In the genomic region with DNA sequence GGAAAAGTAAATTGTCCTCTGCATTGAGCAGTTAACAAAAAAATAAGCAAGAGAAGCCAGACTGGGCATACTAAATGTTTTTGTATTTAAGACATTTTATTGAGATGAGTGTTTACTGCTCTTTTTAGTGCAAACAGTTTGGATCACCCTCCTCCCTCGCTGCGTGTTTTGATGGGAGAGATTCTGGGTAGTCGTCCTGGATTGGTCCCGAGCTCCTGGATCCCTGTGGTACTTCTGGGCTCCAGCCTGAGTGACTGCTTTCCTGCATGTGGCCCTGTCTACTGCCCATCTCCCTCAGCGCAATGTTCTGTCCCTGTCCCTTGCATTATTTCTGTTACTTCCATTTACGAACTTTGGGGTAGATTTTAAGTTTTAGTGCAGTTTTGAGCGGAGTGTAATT, we compare ENCODE assay signal across 11 mouse cellular contexts.
DNase-seq lines count a peak whose midpoint lies in the region; ATAC-seq and TF ChIP-seq lines count a peak whose summit lies in the region.
"Had no signal": no experiment of that assay in that cellular context is flagged by ENCODE, and none has a peak within 500 bp of the region (broad histone marks: within the 10 kb centered on the region; RNA-seq: fewer than 3 reads in every experiment).

No protein-coding gene starts in this region.

- 0 out of 2 replicates have a peak, but pooled peaks cover 3% of the 10 kb centered on the region for H3K9me3 ChIP-seq in neural tube, embryonic 11.5 days (ENCODE audit: control insufficient read depth, low read length)
- no peaks in the 10 kb centered on the region for H3K9me3 ChIP-seq in forebrain, embryonic 14.5 days (replicated peaks; ENCODE audit: control insufficient read depth, low read length)
- peaks cover 4% of the 10 kb centered on the region; the same call in 1 of the 2 replicates for H3K9me3 ChIP-seq in hindbrain, postnatal 0 days (ENCODE audit: low read length)
- no peaks in the 10 kb centered on the region for H3K9me3 ChIP-seq in neural tube, embryonic 14.5 days (ENCODE audit: control insufficient read depth, low read length)
- H3K9me3 ChIP-seq: lung, embryonic 15.5 days had no signal

- H3K4me1 ChIP-seq in neural tube, embryonic 11.5 days (ENCODE audit: control insufficient read depth, insufficient read depth, low read length): no peaks in the 10 kb centered on the region
- H3K4me1 ChIP-seq in forebrain, embryonic 14.5 days (ENCODE audit: control insufficient read depth, insufficient read depth, low read length): peaks cover 8% of the 10 kb centered on the region
- H3K4me1 ChIP-seq in hindbrain, postnatal 0 days (ENCODE audit: insufficient read depth, low read length): 0 out of 2 replicates have a peak, but pooled peaks cover 2% of the 10 kb centered on the region
- 0 out of 2 replicates have a peak, but pooled peaks cover 3% of the 10 kb centered on the region for H3K4me1 ChIP-seq in neural tube, embryonic 14.5 days (ENCODE audit: control insufficient read depth, insufficient read depth, low read length)
- H3K4me1 ChIP-seq: lung, embryonic 15.5 days had no signal

- DNase-seq in neural tube, embryonic 11.5 days (ENCODE audit: low spot score): no peak
- no peak for DNase-seq in neural tube, embryonic 10.5 days (ENCODE audit: extremely low spot score, low spot score)
- DNase-seq in forebrain, embryonic 14.5 days (ENCODE audit: low spot score): no peak
- DNase-seq in hindbrain, postnatal 0 days (ENCODE audit: low spot score): no peak
- DNase-seq in ovary, adult 18-20 months (ENCODE audit: low spot score): no peak
- DNase-seq in spleen, adult 18-20 months: no peak
- DNase-seq: cerebellum, adult 9-10 months; right cerebral cortex, postnatal 14 days had no signal

- no peak overlapping the region; the same call in 1 of the 2 replicates for H3K4me2 ChIP-seq in neural tube, embryonic 11.5 days (ENCODE audit: low read depth)
- H3K4me2 ChIP-seq in forebrain, embryonic 14.5 days (ENCODE audit: low read length): peak overlapping the region; percentile 25; the same call in 1 of the 2 replicates
- peak overlapping the region; percentile 48 for H3K4me2 ChIP-seq in hindbrain, postnatal 0 days (ENCODE audit: low read depth, low read length)
- H3K4me2 ChIP-seq in neural tube, embryonic 14.5 days (ENCODE audit: low read depth, low read length): peak overlapping the region; percentile 47
- H3K4me2 ChIP-seq: lung, embryonic 15.5 days had no signal

- H3K9ac ChIP-seq in neural tube, embryonic 11.5 days (ENCODE audit: low read length): no peak overlapping the region
- no peak overlapping the region for H3K9ac ChIP-seq in forebrain, embryonic 14.5 days (ENCODE audit: low read length)
- no peak overlapping the region for H3K9ac ChIP-seq in hindbrain, postnatal 0 days (replicated peaks; ENCODE audit: low read length)
- H3K9ac ChIP-seq in neural tube, embryonic 14.5 days (replicated peaks; ENCODE audit: low read depth, low read length): no peak overlapping the region
- H3K9ac ChIP-seq: lung, embryonic 15.5 days had no signal

- 28% methylated on average over 7 of the region's 7 CpGs for WGBS in neural tube, embryonic 11.5 days
- 15% methylated on average over 7 of the region's 7 CpGs for WGBS in forebrain, embryonic 14.5 days
- 31% methylated on average over 7 of the region's 7 CpGs for WGBS in hindbrain, postnatal 0 days
- WGBS in neural tube, embryonic 14.5 days: 29% methylated on average over 7 of the region's 7 CpGs

- no peaks in the 10 kb centered on the region for H3K27me3 ChIP-seq in neural tube, embryonic 11.5 days (ENCODE audit: control insufficient read depth, insufficient read depth, low read length)
- H3K27me3 ChIP-seq in forebrain, embryonic 14.5 days (replicated peaks; ENCODE audit: control insufficient read depth, insufficient read depth, low read length): no peaks in the 10 kb centered on the region
- no peaks in the 10 kb centered on the region for H3K27me3 ChIP-seq in hindbrain, postnatal 0 days (ENCODE audit: insufficient read depth, low read length)
- no peaks in the 10 kb centered on the region for H3K27me3 ChIP-seq in neural tube, embryonic 14.5 days (ENCODE audit: control insufficient read depth, insufficient read depth, low read length)

- no peak overlapping the region for H3K27ac ChIP-seq in neural tube, embryonic 11.5 days (ENCODE audit: low read depth, low read length)
- H3K27ac ChIP-seq in forebrain, embryonic 14.5 days (ENCODE audit: low read depth, low read length): no peak overlapping the region
- H3K27ac ChIP-seq in hindbrain, postnatal 0 days: no peak overlapping the region
- H3K27ac ChIP-seq in neural tube, embryonic 14.5 days (ENCODE audit: low read depth, low read length): no peak overlapping the region
- H3K27ac ChIP-seq: lung, embryonic 15.5 days had no signal

- H3K36me3 ChIP-seq in neural tube, embryonic 11.5 days (ENCODE audit: control insufficient read depth, insufficient read depth, low read length): no peaks in the 10 kb centered on the region
- no peaks in the 10 kb centered on the region for H3K36me3 ChIP-seq in forebrain, embryonic 14.5 days (ENCODE audit: control insufficient read depth, insufficient read depth, low read length)
- no peaks in the 10 kb centered on the region for H3K36me3 ChIP-seq in hindbrain, postnatal 0 days (ENCODE audit: insufficient read depth, low read length)
- H3K36me3 ChIP-seq in neural tube, embryonic 14.5 days (ENCODE audit: control insufficient read depth, insufficient read depth, low read length): no peaks in the 10 kb centered on the region
- H3K36me3 ChIP-seq: lung, embryonic 15.5 days had no signal

- no peak overlapping the region for H3K4me3 ChIP-seq in neural tube, embryonic 11.5 days (ENCODE audit: low read depth, low read length)
- H3K4me3 ChIP-seq in forebrain, embryonic 14.5 days (ENCODE audit: low read depth, low read length): no peak overlapping the region
- peak overlapping the region; percentile 19; the same call in 1 of the 2 replicates for H3K4me3 ChIP-seq in hindbrain, postnatal 0 days (ENCODE audit: low read length)
- H3K4me3 ChIP-seq in neural tube, embryonic 14.5 days (ENCODE audit: low read depth, low read length): no peak overlapping the region
- H3K4me3 ChIP-seq: lung, embryonic 15.5 days; myocyte had no signal

- ATAC-seq in neural tube, embryonic 11.5 days (ENCODE audit: insufficient read depth, low FRiP score, low TSS enrichment): 0 out of 2 replicates have a peak, but pooled peaks have one; percentile 50
- peak; percentile 60 for ATAC-seq in forebrain, embryonic 14.5 days
- no peak for ATAC-seq in hindbrain, postnatal 0 days
- peak; percentile 33; the same call in 1 of the 2 replicates for ATAC-seq in neural tube, embryonic 14.5 days (ENCODE audit: low read depth)

- TF ChIP-seq CTCF in hindbrain, postnatal 0 days (IDR thresholded peaks at IDR 0.05; ENCODE audit: low read depth): no peak
